Mouse (Mus musculus) lung, adult 2 months (tissue): ENCODE results near the gene Ky. TPM values are rescaled to one million over a fixed set of nuclear protein-coding genes. Genes with fewer than 3 reads are reported as not detected.

Experiments
- DNase-seq: peaks from one replicate; pipeline ENCODE4 v3.0.0; 2022
- H3K4me1 ChIP-seq: fragments of 200-500 bp; 2 replicates; pipeline ENCODE4 v1.6.1; 2011; ENCODE audit warnings: low read length; ENCODE audit not compliant: control insufficient read depth, insufficient read depth
- H3K4me3 ChIP-seq: fragments of 200-500 bp; replicated peaks from 2 replicates; pipeline ENCODE3; 2011; ENCODE audit warnings: low read depth, mild to moderate bottlenecking, control low read depth, low read length; ENCODE audit errors: extremely low read depth
- CTCF ChIP-seq: fragments of 200-500 bp; IDR thresholded peaks from 2 replicates; pipeline ENCODE4 v1.5.1; 2011; ENCODE audit warnings: mild to moderate bottlenecking, low read length, control low read depth; ENCODE audit not compliant: insufficient read depth
- POLR2A ChIP-seq: fragments of 200-500 bp; IDR thresholded peaks from 2 replicates; pipeline ENCODE4 v1.6.1; 2011; ENCODE audit warnings: low read depth, mild to moderate bottlenecking, control low read depth, low read length, borderline replicate concordance; ENCODE audit errors: extremely low read depth
- WGBS: fragments of 180-500 bp; shearing (Covaris S2); methylation state at CpG from one replicate; pipeline ENCODE4 v1.1.7; 2018; 5-methylcytosine and 5-hydroxymethylcytosine counted together
- polyA plus RNA-seq: library from polyadenylated mRNA; depleted of rRNA; stranded (reverse); fragments of >200 nt; gene quantifications from 2 replicates; pipeline ENCODE4 v1.2.3, GENCODE M21; 2012

The Ky gene
- polyA plus RNA-seq, 1 experiment, result 2.9 TPM

- 25% methylated on average over 4 of the region's 4 CpGs for WGBS
- Histone ChIP-seq H3K4me1 (no peaks in the 10 kb centered on the region), H3K4me3 (no peak overlapping the region)
- DNase-seq, result no peak
- no peak for TF ChIP-seq POLR2A
- no peak for TF ChIP-seq CTCF
These were observed 12.5 kb upstream of the Ky start for GRCm38 (mm10) chr9:102493044-102493443.

DNA sequence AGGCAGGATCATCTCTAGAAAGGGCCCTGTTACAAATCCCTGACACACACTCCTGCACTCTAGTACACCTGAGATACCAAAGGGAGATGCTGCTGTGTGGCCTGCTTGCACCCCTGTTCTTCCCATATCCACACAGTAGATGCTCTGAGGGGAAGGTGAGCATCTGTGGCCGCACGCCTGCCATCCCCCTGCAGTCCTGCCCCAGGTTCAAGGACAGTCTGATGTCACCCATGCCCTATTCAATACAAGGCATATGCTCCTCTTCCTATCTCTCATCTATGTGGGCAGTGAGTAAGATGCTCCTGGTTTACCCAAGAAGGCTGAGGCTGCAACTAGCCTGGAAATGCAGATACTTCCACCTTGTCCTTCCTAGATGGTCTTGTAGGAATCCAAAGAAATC lies 11.6 kb upstream of the Ky start:
- no peak for DNase-seq
- 97% methylated on average over 2 of the region's 2 CpGs for WGBS
- TF ChIP-seq POLR2A, result no peak
- TF ChIP-seq CTCF, result no peak

GRCm38 (mm10) chr9:102494454-102494853 lies 11.1 kb upstream of the Ky start:
- no peaks in the 10 kb centered on the region for H3K4me1 ChIP-seq
- no peak overlapping the region for H3K4me3 ChIP-seq
- TF ChIP-seq POLR2A (no peak), CTCF (no peak)
- WGBS, result 73% methylated on average over 9 of the region's 9 CpGs
- DNase-seq, result no peak

More for the DNA sequence above, 11.6 kb upstream of the Ky start:
- Histone ChIP-seq H3K4me3 (no peak overlapping the region), H3K4me1 (no peaks in the 10 kb centered on the region)

DNA sequence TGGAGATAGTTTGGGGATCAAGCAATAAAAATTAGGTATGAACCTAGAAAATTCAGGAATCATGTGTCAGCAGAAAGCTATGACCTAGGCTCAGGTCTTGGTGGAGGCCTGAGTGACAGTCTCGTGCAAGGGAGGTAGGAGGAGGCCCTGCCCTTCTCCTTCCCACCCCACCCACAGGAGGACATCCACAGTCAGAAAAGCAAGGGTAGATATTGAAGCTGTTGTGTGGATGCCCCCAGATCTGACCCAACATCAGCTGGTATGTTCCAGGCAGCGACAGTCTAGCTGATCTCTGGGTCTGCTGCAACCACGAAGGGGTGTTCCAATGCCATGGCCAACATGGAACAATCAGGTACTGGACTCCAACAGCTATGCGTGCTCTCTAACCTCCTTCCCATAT lies 10.3 kb upstream of the Ky start:
- WGBS, result 90% methylated on average over 4 of the region's 4 CpGs
- no peaks in the 10 kb centered on the region for H3K4me1 ChIP-seq
- TF ChIP-seq CTCF, result no peak
- TF ChIP-seq POLR2A, result no peak
- no peak for DNase-seq
- H3K4me3 ChIP-seq, result no peak overlapping the region

GRCm38 (mm10) chr9:102496481-102497041 lies 9.0 kb upstream of the Ky start:
- TF ChIP-seq POLR2A, result no peak
- TF ChIP-seq CTCF, result no peak
- WGBS, result 73% methylated on average over 3 of the region's 3 CpGs
- DNase-seq, result no peak
- no peak overlapping the region for H3K4me3 ChIP-seq
- H3K4me1 ChIP-seq, result no peaks in the 10 kb centered on the region

DNA sequence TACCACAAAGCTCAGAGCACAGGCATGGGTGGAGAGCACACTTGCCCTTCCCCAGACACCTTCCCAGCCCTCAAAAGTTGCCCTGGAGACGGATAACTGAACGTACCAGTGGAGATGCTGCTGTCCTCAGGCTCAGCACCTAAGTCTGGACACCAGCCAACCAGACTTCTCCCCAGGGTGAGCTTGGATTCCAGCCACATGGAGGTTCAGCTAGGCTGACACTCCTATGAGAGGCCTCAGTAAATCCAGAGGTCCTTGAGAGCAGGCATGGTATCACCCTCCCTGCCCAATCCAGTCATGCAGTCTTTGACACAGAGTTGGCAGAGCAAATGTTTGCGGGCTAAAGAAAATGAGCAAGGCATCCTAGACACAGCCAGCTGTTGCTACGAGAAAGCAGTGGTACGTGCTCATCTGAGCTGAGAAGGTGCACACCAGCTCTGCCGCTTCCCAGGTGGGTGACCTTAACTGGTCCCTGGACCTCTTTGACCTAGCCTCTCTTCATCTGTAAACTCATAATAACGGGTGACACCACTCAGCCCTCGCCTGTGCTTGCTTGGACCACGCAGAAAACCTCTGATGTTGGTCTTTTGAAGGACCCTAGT lies 8.4 kb upstream of the Ky start:
- TF ChIP-seq POLR2A, result no peak
- WGBS, result 70% methylated on average over 9 of the region's 9 CpGs
- no peaks in the 10 kb centered on the region for H3K4me1 ChIP-seq
- DNase-seq, result no peak
- no peak overlapping the region for H3K4me3 ChIP-seq

GRCm38 (mm10) chr9:102497833-102498430 lies 7.6 kb upstream of the Ky start:
- Histone ChIP-seq H3K4me3 (no peak overlapping the region), H3K4me1 (no peaks in the 10 kb centered on the region)
- 82% methylated on average over 9 of the region's 9 CpGs for WGBS
- DNase-seq, result no peak
- no peak for TF ChIP-seq POLR2A
- TF ChIP-seq CTCF, result no peak

DNA sequence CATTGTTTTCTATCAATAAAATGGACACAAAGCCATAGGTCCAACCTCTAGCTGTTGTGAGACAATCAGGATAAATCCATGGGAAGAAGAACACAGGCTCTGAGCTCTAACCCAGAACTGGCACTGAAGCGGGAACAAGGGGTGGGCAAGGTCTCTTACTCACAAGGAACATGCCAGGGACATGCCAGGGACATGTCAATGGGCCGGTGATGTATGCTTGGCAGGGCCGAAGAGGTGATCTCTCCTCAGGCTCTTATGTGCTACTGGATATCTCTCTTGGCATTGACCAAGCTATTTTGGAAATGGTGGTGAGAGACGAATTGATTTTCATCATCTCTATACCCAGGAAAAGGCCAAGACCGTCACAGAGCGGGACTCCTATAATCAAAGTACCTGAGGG lies 6.8 kb upstream of the Ky start:
- TF ChIP-seq POLR2A (no peak), CTCF (no peak)
- 86% methylated on average over 6 of the region's 6 CpGs for WGBS
- Histone ChIP-seq H3K4me1 (no peaks in the 10 kb centered on the region), H3K4me3 (no peak overlapping the region)
- DNase-seq, result no peak

GRCm38 (mm10) chr9:102499266-102499665 lies 6.3 kb upstream of the Ky start:
- 63% methylated on average over 4 of the region's 4 CpGs for WGBS
- H3K4me3 ChIP-seq, result no peak overlapping the region
- H3K4me1 ChIP-seq, result no peaks in the 10 kb centered on the region
- DNase-seq, result no peak
- TF ChIP-seq CTCF (no peak), POLR2A (no peak)

GRCm38 (mm10) chr9:102499746-102500145 lies 5.8 kb upstream of the Ky start:
- TF ChIP-seq CTCF (no peak), POLR2A (no peak)
- H3K4me1 ChIP-seq, result no peaks in the 10 kb centered on the region
- H3K4me3 ChIP-seq, result no peak overlapping the region
- no peak for DNase-seq
